Mouse (Mus musculus) lung, embryonic 15.5 days (tissue): ENCODE results near the gene Kif18b. TPM values are rescaled to one million over a fixed set of nuclear protein-coding genes. Genes with fewer than 3 reads are reported as not detected.
A peak's percentile ranks its signal among the peaks of the same experiment; 100 is the strongest.

Experiments used
- ATAC-seq: fragments of 200-750 bp; cut with Nextera tagmentation; 2 replicates; pipeline ENCODE4 v1.8.0; 2017; ENCODE audit warnings: moderate number of reproducible peaks, borderline replicate concordance; ENCODE audit not compliant: low FRiP score, low TSS enrichment; ENCODE audit errors: extremely low read depth
- H3K27ac ChIP-seq: fragments of 300-500 bp; sonication (generic); 2 replicates; pipeline ENCODE4 v1.5.1; 2015; ENCODE audit warnings: moderate library complexity, mild to moderate bottlenecking, inconsistent platforms
- H3K27me3 ChIP-seq: fragments of 300-500 bp; sonication (generic); 2 replicates; pipeline ENCODE4 v1.6.1; 2015; ENCODE audit warnings: inconsistent platforms
- H3K36me3 ChIP-seq: fragments of 300-500 bp; sonication (generic); 2 replicates; pipeline ENCODE4 v1.6.1; 2015; ENCODE audit warnings: inconsistent platforms
- H3K4me1 ChIP-seq: fragments of 300-500 bp; sonication (generic); 2 replicates; pipeline ENCODE4 v1.6.1; 2015; ENCODE audit warnings: inconsistent platforms
- H3K4me2 ChIP-seq: fragments of 300-500 bp; sonication (generic); 2 replicates; pipeline ENCODE4 v1.6.1; 2015; ENCODE audit warnings: inconsistent platforms, mild to moderate bottlenecking, moderate library complexity
- H3K4me3 ChIP-seq: fragments of 300-500 bp; sonication (generic); 2 replicates; pipeline ENCODE4 v1.5.1; 2015; ENCODE audit warnings: mild to moderate bottlenecking, inconsistent platforms
- H3K9ac ChIP-seq: fragments of 300-500 bp; sonication (generic); 2 replicates; pipeline ENCODE4 v1.6.1; 2015; ENCODE audit warnings: inconsistent platforms
- H3K9me3 ChIP-seq: fragments of 300-500 bp; sonication (generic); 2 replicates; pipeline ENCODE4 v1.6.1; 2016; ENCODE audit warnings: inconsistent platforms
- WGBS: fragments of 180-500 bp; shearing (Covaris S2); methylation state at CpG from one replicate; pipeline ENCODE4 v1.1.7; 2015; 5-methylcytosine and 5-hydroxymethylcytosine counted together
- polyA plus RNA-seq: library from polyadenylated mRNA; unstranded; fragments of >200 nt; fragmentation: Nextera tagmentation; extraction: Ambion mirVana; gene quantifications from 2 replicates; pipeline ENCODE4 v1.2.1, GENCODE M21; 2015

Gene Kif18b
- polyA plus RNA-seq, 1 experiment from 2014 or later: 15.2 TPM

DNA sequence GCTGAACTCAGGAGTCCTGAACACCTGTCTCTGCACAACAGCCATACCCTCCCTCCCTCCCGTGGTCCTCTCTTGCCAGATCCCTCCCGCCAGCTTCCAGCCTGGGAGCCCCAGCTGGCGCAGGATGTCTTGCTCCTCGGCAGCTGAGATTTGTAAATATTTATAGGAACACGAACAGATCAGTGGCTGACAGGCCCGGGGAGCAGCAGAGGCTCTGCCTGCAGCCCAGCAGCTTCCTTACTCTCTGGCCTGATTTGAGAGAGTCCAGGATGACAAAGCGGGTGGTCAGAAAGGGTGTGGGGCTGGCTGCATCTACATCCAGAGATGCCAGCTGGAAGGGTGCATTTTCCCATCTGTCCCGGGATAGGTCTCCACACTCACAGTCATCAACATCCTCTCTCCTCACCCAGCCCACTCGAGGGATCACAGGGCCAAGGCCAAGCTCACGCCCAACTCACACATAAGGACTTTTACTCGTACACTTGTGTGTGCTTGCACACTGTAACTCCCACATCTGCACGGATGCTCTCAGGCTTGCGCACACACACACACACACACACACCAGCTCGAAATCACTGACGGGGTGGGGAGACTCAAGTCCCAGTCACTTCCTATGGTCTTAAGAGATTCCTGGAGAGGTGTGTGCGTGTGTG is 32.2 kb upstream of the Kif18b start:
- Histone ChIP-seq H3K9ac (no peak overlapping the region), H3K36me3 (no peaks in the 10 kb centered on the region), H3K4me1 (peaks cover 18% of the 10 kb centered on the region), H3K27ac (no peak overlapping the region), H3K4me3 (no peak overlapping the region), H3K4me2 (no peak overlapping the region), H3K27me3 (peaks cover 13% of the 10 kb centered on the region; the same call in 1 of the 2 replicates), H3K9me3 (no peaks in the 10 kb centered on the region)
- ATAC-seq: peak; percentile 90
- WGBS: 24% methylated on average over 16 of the region's 16 CpGs

DNA sequence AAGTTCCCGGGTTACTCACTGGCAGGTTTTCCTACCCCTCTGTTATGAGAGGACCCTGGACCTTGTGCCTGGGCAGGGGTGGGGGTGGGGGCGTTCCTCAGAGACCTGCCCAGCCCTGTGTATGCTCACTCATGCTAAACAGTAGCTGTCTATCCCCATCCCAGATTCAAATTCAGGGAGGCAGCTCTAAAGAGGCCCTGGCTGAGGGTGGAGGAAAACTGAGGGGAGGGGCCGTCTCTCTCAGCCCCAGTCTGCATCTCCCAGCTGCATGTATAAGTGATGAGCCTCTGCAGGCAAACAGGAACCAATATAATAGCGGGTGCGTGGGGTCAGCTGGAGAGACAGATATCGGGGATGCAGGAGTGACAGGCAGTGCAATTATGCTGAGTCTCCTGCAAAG is 28.0 kb upstream of the Kif18b start:
- Histone ChIP-seq H3K9me3 (no peaks in the 10 kb centered on the region), H3K27me3 (peaks cover 55% of the 10 kb centered on the region)

GRCm38 (mm10) chr11:102948043-102948961 is 23.4 kb upstream of the Kif18b start:
- WGBS: 3% methylated on average over 51 of the region's 51 CpGs
- no peaks in the 10 kb centered on the region for H3K9me3 ChIP-seq
- H3K27ac ChIP-seq: no peak overlapping the region
- H3K9ac ChIP-seq: peak overlapping the region; percentile 48
- H3K4me3 ChIP-seq: peak overlapping the region; percentile 44
- H3K4me1 ChIP-seq: peaks cover 33% of the 10 kb centered on the region
- ATAC-seq: no peak
- peak overlapping the region; percentile 75 for H3K4me2 ChIP-seq
- no peaks in the 10 kb centered on the region for H3K36me3 ChIP-seq
- H3K27me3 ChIP-seq: peaks cover 95% of the 10 kb centered on the region

More for the DNA sequence above, 28.0 kb upstream of the Kif18b start:
- no peak overlapping the region for H3K4me3 ChIP-seq
- WGBS: 36% methylated on average over 6 of the region's 6 CpGs
- no peak for ATAC-seq
- no peak overlapping the region for H3K4me2 ChIP-seq
- H3K4me1 ChIP-seq: peaks cover 25% of the 10 kb centered on the region
- H3K36me3 ChIP-seq: no peaks in the 10 kb centered on the region
- no peak overlapping the region for H3K27ac ChIP-seq
- H3K9ac ChIP-seq: no peak overlapping the region

GRCm38 (mm10) chr11:102946992-102947343 is 22.0 kb upstream of the Kif18b start:
- 11% methylated on average over 8 of the region's 8 CpGs for WGBS
- ATAC-seq: no peak; the same call in 1 of the 2 replicates
- H3K27ac ChIP-seq: no peak overlapping the region
- no peak overlapping the region for H3K9ac ChIP-seq
- H3K36me3 ChIP-seq: no peaks in the 10 kb centered on the region
- H3K9me3 ChIP-seq: no peaks in the 10 kb centered on the region
- peaks cover 33% of the 10 kb centered on the region for H3K4me1 ChIP-seq
- peaks cover 99% of the 10 kb centered on the region for H3K27me3 ChIP-seq
- H3K4me2 ChIP-seq: peak overlapping the region; percentile 87
- peak overlapping the region; percentile 39 for H3K4me3 ChIP-seq

DNA sequence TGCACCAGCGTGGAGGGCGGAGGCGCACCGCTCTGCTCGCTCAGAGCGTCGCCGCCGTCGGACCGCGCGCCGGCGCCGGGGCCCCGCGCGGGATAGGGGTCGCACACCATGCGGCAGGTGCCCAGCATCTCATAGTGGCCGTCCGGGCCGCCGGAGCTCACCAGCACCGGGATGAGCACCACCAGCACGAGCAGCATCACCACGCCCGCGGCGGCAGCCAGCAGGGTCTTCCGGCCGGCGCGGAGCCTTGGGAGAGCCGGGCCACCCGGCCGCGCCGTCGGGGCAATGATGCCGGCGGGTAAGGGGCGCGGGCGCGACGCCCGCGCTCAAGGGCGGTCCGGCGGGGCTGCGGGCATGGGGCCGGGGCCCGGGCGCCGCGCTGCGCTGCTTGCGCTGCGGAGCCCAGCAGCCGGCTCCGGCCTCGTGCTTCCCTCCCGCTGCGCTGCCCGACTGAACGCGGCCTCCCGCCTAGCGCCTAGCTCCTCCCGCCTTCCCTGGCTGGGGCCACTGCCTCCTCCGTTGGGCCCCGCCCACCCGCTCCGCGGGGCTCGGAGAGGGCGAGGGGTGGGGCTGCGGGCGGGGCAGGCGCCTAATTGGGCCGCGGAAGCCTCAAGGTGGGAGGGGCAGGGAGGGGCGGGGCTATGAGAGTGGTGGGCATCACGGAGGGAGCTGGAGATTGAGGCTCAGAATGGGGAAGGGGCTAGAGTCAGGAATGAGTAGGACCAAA is 21.5 kb upstream of the Kif18b start, which contains the start of gene C1ql1:
Gene C1ql1 (minus strand): TSS at position 424 of the 727 bp plus-strand sequence.
- ATAC-seq: peak; percentile 92
- H3K36me3 ChIP-seq: no peaks in the 10 kb centered on the region
- no peaks in the 10 kb centered on the region for H3K9me3 ChIP-seq
- peak within 1 kb of the TSS; percentile 39 for H3K4me3 ChIP-seq
- no peak within 1 kb of the TSS for H3K27ac ChIP-seq
- peaks cover 33% of the 10 kb centered on the region for H3K4me1 ChIP-seq
- peaks cover 95% of the 10 kb centered on the region for H3K27me3 ChIP-seq
- H3K4me2 ChIP-seq: peak within 1 kb of the TSS; percentile 87
- peak within 1 kb of the TSS; percentile 42 for H3K9ac ChIP-seq
- under 1% methylated on average over 74 of the region's 87 CpGs for WGBS

DNA sequence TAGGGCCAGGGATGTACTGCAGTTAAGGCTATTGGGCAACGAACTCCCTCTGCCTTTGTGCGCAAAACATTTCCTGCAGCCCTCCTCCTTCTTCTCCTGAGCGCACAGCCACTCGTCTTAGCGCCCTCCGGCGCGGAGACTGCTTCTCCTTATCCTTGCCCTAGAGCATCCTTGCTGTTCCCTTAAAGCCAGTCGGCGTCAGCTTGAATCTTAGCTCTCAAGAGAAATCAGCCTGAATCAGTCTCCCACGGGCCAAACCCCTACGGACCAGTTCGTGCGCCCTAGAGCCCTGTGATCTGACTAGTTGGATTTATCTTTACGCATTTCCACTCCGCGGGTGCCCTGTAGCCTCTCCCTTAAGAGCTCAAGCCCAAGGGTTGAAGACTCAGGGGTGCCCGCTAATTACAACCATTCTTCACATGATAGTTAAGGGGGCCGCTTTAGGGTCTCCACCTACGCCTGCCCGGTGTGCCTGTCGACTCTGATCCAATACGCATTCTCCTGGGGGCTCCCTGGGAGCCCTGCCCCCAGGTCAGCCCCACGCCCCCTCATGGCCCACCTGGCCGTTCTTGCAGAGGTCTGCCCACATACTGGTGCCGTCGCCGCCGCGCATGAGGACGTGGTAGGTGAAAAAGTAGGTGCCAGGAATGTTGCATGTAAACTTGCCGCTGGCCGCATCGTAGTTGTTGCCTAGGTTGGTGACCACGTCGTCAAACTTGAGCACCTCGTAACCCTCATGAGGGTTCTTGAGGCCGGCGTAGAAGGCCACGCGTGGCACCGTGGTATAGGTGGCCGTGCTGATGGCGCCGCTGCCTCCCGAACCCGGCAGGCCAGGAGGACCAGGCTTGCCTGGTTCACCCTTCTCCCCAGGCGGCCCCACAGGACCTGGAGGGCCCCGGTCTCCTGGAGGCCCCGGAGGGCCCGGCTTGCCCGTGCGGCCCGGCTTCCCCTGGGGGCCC is 20.7 kb upstream of the Kif18b start:
- Histone ChIP-seq H3K9me3 (no peaks in the 10 kb centered on the region), H3K9ac (no peak overlapping the region), H3K4me3 (peak overlapping the region; percentile 39), H3K4me2 (peak overlapping the region; percentile 87), H3K27me3 (peaks cover 93% of the 10 kb centered on the region), H3K4me1 (peaks cover 33% of the 10 kb centered on the region), H3K36me3 (no peaks in the 10 kb centered on the region), H3K27ac (no peak overlapping the region)
- ATAC-seq: no peak
- 2% methylated on average over 54 of the region's 54 CpGs for WGBS

- ATAC-seq: no peak
- H3K9me3 ChIP-seq: no peaks in the 10 kb centered on the region
- 49% methylated on average over 6 of the region's 6 CpGs for WGBS
- peaks cover 75% of the 10 kb centered on the region for H3K27me3 ChIP-seq
- no peaks in the 10 kb centered on the region for H3K36me3 ChIP-seq
- H3K4me1 ChIP-seq: peaks cover 25% of the 10 kb centered on the region
- no peak overlapping the region for H3K27ac ChIP-seq
- H3K9ac ChIP-seq: no peak overlapping the region
- H3K4me3 ChIP-seq: no peak overlapping the region
- H3K4me2 ChIP-seq: no peak overlapping the region
Measured at GRCm38 (mm10) chr11:102941236-102941635, 16.3 kb upstream of the Kif18b start.

GRCm38 (mm10) chr11:102939024-102939675 is 14.2 kb upstream of the Kif18b start:
- 17% methylated on average over 13 of the region's 13 CpGs for WGBS
- H3K4me3 ChIP-seq: no peak overlapping the region
- H3K4me2 ChIP-seq: peak overlapping the region; percentile 36; the same call in 1 of the 2 replicates
- H3K27me3 ChIP-seq: peaks cover 60% of the 10 kb centered on the region
- ATAC-seq: peak; percentile 42; the same call in 1 of the 2 replicates
- no peaks in the 10 kb centered on the region for H3K36me3 ChIP-seq
- H3K4me1 ChIP-seq: peaks cover 9% of the 10 kb centered on the region; the same call in 1 of the 2 replicates
- H3K27ac ChIP-seq: no peak overlapping the region
- H3K9ac ChIP-seq: no peak overlapping the region
- no peaks in the 10 kb centered on the region for H3K9me3 ChIP-seq

GRCm38 (mm10) chr11:102937529-102938182 is 12.7 kb upstream of the Kif18b start:
- peaks cover 9% of the 10 kb centered on the region; the same call in 1 of the 2 replicates for H3K4me1 ChIP-seq

DNA sequence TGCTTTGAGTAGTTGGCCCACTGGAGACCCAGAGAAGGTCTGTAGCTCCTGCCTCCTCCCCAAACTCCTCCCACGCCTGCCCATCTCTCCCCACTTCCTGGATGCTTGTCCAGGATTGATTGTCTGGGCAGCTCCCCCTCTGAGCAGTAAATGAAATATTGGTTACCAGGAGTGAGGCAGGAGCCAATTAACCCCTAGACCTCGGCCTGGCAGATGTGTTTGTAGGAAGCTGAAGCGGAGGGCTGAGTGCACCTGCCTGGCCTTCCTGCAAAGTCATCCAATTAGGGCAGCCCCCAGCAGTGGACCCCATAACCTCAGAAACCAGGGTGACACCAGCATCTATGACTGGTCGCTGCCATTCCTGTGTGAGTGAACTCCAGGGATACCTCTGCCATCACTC is 11.3 kb upstream of the Kif18b start:
- no peak for ATAC-seq
- Histone ChIP-seq H3K36me3 (no peaks in the 10 kb centered on the region), H3K4me1 (peaks cover 9% of the 10 kb centered on the region; the same call in 1 of the 2 replicates), H3K27me3 (peaks cover 41% of the 10 kb centered on the region; the same call in 1 of the 2 replicates), H3K4me2 (no peak overlapping the region), H3K9me3 (no peaks in the 10 kb centered on the region), H3K27ac (no peak overlapping the region), H3K9ac (no peak overlapping the region), H3K4me3 (no peak overlapping the region)
- WGBS: 32% methylated on average over 4 of the region's 4 CpGs

More at GRCm38 (mm10) chr11:102937529-102938182, 12.7 kb upstream of the Kif18b start:
- H3K4me3 ChIP-seq: no peak overlapping the region
- H3K4me2 ChIP-seq: no peak overlapping the region
- no peak; the same call in 1 of the 2 replicates for ATAC-seq
- H3K27ac ChIP-seq: no peak overlapping the region
- 68% methylated on average over 3 of the region's 3 CpGs for WGBS
- peaks cover 49% of the 10 kb centered on the region for H3K27me3 ChIP-seq
- no peak overlapping the region for H3K9ac ChIP-seq
- no peaks in the 10 kb centered on the region for H3K36me3 ChIP-seq
- H3K9me3 ChIP-seq: no peaks in the 10 kb centered on the region
